Mouse (Mus musculus): ENCODE results near the gene Ggt5. TPM values are rescaled to one million over a fixed set of nuclear protein-coding genes. Genes with fewer than 3 reads are reported as not detected.
A peak's percentile ranks its signal among the peaks of the same experiment; 100 is the strongest.

The Ggt5 gene
- polyA plus RNA-seq, 1 experiment from 2014 or later = 2.5 TPM

- ATAC-seq (ENCODE audit: low read depth) = no peak
These were observed 16.0 kb upstream of the Ggt5 start for GRCm38 (mm10) chr10:75573181-75573580.

GRCm38 (mm10) chr10:75573965-75574364 is 15.2 kb upstream of the Ggt5 start:
- Histone ChIP-seq H3K36me3 (ENCODE audit: control insufficient read depth, insufficient read depth, low read length) (no peaks in the 10 kb centered on the region), H3K9me3 (ENCODE audit: control insufficient read depth, low read length) (no peaks in the 10 kb centered on the region), H3K27me3 (ENCODE audit: control insufficient read depth, insufficient read depth, low read depth, low read length) (no peaks in the 10 kb centered on the region), H3K4me1 (replicated peaks; ENCODE audit: control insufficient read depth, insufficient read depth, low read length) (no peaks in the 10 kb centered on the region), H3K9ac (ENCODE audit: low read length) (no peak overlapping the region), H3K4me2 (ENCODE audit: low read depth, low read length) (no peak overlapping the region), H3K27ac (ENCODE audit: low read length) (no peak overlapping the region), H3K4me3 (ENCODE audit: low read length) (no peak overlapping the region)
- no peak for ATAC-seq (ENCODE audit: low read depth)
- 82% methylated on average over 9 of the region's 9 CpGs for WGBS

More at GRCm38 (mm10) chr10:75573181-75573580, 16.0 kb upstream of the Ggt5 start:
- Histone ChIP-seq H3K9me3 (ENCODE audit: control insufficient read depth, low read length) (no peaks in the 10 kb centered on the region), H3K4me1 (replicated peaks; ENCODE audit: control insufficient read depth, insufficient read depth, low read length) (no peaks in the 10 kb centered on the region), H3K4me2 (ENCODE audit: low read depth, low read length) (no peak overlapping the region), H3K4me3 (ENCODE audit: low read length) (no peak overlapping the region), H3K36me3 (ENCODE audit: control insufficient read depth, insufficient read depth, low read length) (no peaks in the 10 kb centered on the region), H3K27me3 (ENCODE audit: control insufficient read depth, insufficient read depth, low read depth, low read length) (no peaks in the 10 kb centered on the region), H3K9ac (ENCODE audit: low read length) (no peak overlapping the region), H3K27ac (ENCODE audit: low read length) (no peak overlapping the region)
- 73% methylated on average over 10 of the region's 10 CpGs for WGBS

GRCm38 (mm10) chr10:75579129-75579528 is 10.0 kb upstream of the Ggt5 start:
- Histone ChIP-seq H3K4me2 (ENCODE audit: low read depth, low read length) (no peak overlapping the region), H3K9me3 (ENCODE audit: control insufficient read depth, low read length) (no peaks in the 10 kb centered on the region), H3K4me3 (ENCODE audit: low read length) (no peak overlapping the region), H3K9ac (ENCODE audit: low read length) (no peak overlapping the region), H3K36me3 (ENCODE audit: control insufficient read depth, insufficient read depth, low read length) (no peaks in the 10 kb centered on the region), H3K27me3 (ENCODE audit: control insufficient read depth, insufficient read depth, low read depth, low read length) (no peaks in the 10 kb centered on the region), H3K27ac (ENCODE audit: low read length) (no peak overlapping the region), H3K4me1 (replicated peaks; ENCODE audit: control insufficient read depth, insufficient read depth, low read length) (no peaks in the 10 kb centered on the region)
- 71% methylated on average over 6 of the region's 6 CpGs for WGBS
- ATAC-seq (ENCODE audit: low read depth) = no peak

- Histone ChIP-seq H3K4me3 (ENCODE audit: low read length) (no peak overlapping the region), H3K36me3 (ENCODE audit: control insufficient read depth, insufficient read depth, low read length) (no peaks in the 10 kb centered on the region), H3K4me2 (ENCODE audit: low read depth, low read length) (peak overlapping the region; percentile 30; the same call in 1 of the 2 replicates), H3K9ac (ENCODE audit: low read length) (no peak overlapping the region; the same call in 1 of the 2 replicates), H3K27me3 (ENCODE audit: control insufficient read depth, insufficient read depth, low read depth, low read length) (peaks cover 6% of the 10 kb centered on the region; the same call in 1 of the 2 replicates), H3K27ac (ENCODE audit: low read length) (no peak overlapping the region), H3K9me3 (ENCODE audit: control insufficient read depth, low read length) (no peaks in the 10 kb centered on the region), H3K4me1 (replicated peaks; ENCODE audit: control insufficient read depth, insufficient read depth, low read length) (peaks cover 17% of the 10 kb centered on the region)
- peak; percentile 71 for ATAC-seq (ENCODE audit: low read depth)
- 15% methylated on average over 20 of the region's 20 CpGs for WGBS
These were observed 3.1 kb upstream of the Ggt5 start for GRCm38 (mm10) chr10:75585876-75586552.

GRCm38 (mm10) chr10:75586553-75586879 is 2.6 kb upstream of the Ggt5 start:
- Histone ChIP-seq H3K27me3 (ENCODE audit: control insufficient read depth, insufficient read depth, low read depth, low read length) (peaks cover 6% of the 10 kb centered on the region; the same call in 1 of the 2 replicates), H3K4me1 (replicated peaks; ENCODE audit: control insufficient read depth, insufficient read depth, low read length) (peaks cover 22% of the 10 kb centered on the region), H3K9me3 (ENCODE audit: control insufficient read depth, low read length) (no peaks in the 10 kb centered on the region), H3K4me2 (ENCODE audit: low read depth, low read length) (no peak overlapping the region), H3K27ac (ENCODE audit: low read length) (no peak overlapping the region), H3K4me3 (ENCODE audit: low read length) (no peak overlapping the region), H3K9ac (ENCODE audit: low read length) (no peak overlapping the region; the same call in 1 of the 2 replicates), H3K36me3 (ENCODE audit: control insufficient read depth, insufficient read depth, low read length) (no peaks in the 10 kb centered on the region)
- ATAC-seq (ENCODE audit: low read depth) = no peak
- WGBS = 81% methylated on average over 1 of the region's 1 CpGs

GRCm38 (mm10) chr10:75587781-75588180 is 1.4 kb upstream of the Ggt5 start:
- no peak overlapping the region for H3K9ac ChIP-seq (ENCODE audit: low read length)
- no peak overlapping the region for H3K4me2 ChIP-seq (ENCODE audit: low read depth, low read length)
- WGBS = 70% methylated on average over 4 of the region's 4 CpGs
- no peaks in the 10 kb centered on the region for H3K9me3 ChIP-seq (ENCODE audit: control insufficient read depth, low read length)
- H3K27me3 ChIP-seq (ENCODE audit: control insufficient read depth, insufficient read depth, low read depth, low read length) = peaks cover 6% of the 10 kb centered on the region; the same call in 1 of the 2 replicates
- H3K4me1 ChIP-seq (replicated peaks; ENCODE audit: control insufficient read depth, insufficient read depth, low read length) = peaks cover 27% of the 10 kb centered on the region
- H3K36me3 ChIP-seq (ENCODE audit: control insufficient read depth, insufficient read depth, low read length) = no peaks in the 10 kb centered on the region
- no peak overlapping the region for H3K4me3 ChIP-seq (ENCODE audit: low read length)
- no peak overlapping the region for H3K27ac ChIP-seq (ENCODE audit: low read length)
- no peak for ATAC-seq (ENCODE audit: low read depth)

- no peaks in the 10 kb centered on the region for H3K36me3 ChIP-seq (ENCODE audit: control insufficient read depth, insufficient read depth, low read length)
- no peak overlapping the region for H3K4me3 ChIP-seq (ENCODE audit: low read length)
- H3K9me3 ChIP-seq (ENCODE audit: control insufficient read depth, low read length) = no peaks in the 10 kb centered on the region
- H3K9ac ChIP-seq (ENCODE audit: low read length) = no peak overlapping the region
- H3K27me3 ChIP-seq (ENCODE audit: control insufficient read depth, insufficient read depth, low read depth, low read length) = peaks cover 6% of the 10 kb centered on the region; the same call in 1 of the 2 replicates
- H3K4me2 ChIP-seq (ENCODE audit: low read depth, low read length) = no peak overlapping the region
- WGBS = 52% methylated on average over 5 of the region's 5 CpGs
- peaks cover 27% of the 10 kb centered on the region for H3K4me1 ChIP-seq (replicated peaks; ENCODE audit: control insufficient read depth, insufficient read depth, low read length)
- ATAC-seq (ENCODE audit: low read depth) = no peak
- no peak overlapping the region for H3K27ac ChIP-seq (ENCODE audit: low read length)
These were observed 804 bp upstream of the Ggt5 start for GRCm38 (mm10) chr10:75588336-75588735.

- Histone ChIP-seq H3K27me3 (ENCODE audit: control insufficient read depth, insufficient read depth, low read depth, low read length) (peaks cover 6% of the 10 kb centered on the region; the same call in 1 of the 2 replicates), H3K4me3 (ENCODE audit: low read length) (peak overlapping the region; percentile 3; the same call in 1 of the 2 replicates), H3K9me3 (ENCODE audit: control insufficient read depth, low read length) (no peaks in the 10 kb centered on the region), H3K4me1 (replicated peaks; ENCODE audit: control insufficient read depth, insufficient read depth, low read length) (peaks cover 27% of the 10 kb centered on the region), H3K36me3 (ENCODE audit: control insufficient read depth, insufficient read depth, low read length) (no peaks in the 10 kb centered on the region), H3K4me2 (ENCODE audit: low read depth, low read length) (peak overlapping the region; percentile 37), H3K27ac (ENCODE audit: low read length) (0 out of 2 replicates have a peak overlapping the region, but pooled peaks have one; percentile 42), H3K9ac (ENCODE audit: low read length) (peak overlapping the region; percentile 29)
- WGBS = 34% methylated on average over 16 of the region's 16 CpGs
- no peak for ATAC-seq (ENCODE audit: low read depth)
These were observed 511 bp downstream of the Ggt5 start for GRCm38 (mm10) chr10:75589651-75590050.

GRCm38 (mm10) chr10:75591211-75591894 is 2.2 kb downstream of the Ggt5 start:
- no peak overlapping the region for H3K9ac ChIP-seq (ENCODE audit: low read length)
- no peaks in the 10 kb centered on the region for H3K36me3 ChIP-seq (ENCODE audit: control insufficient read depth, insufficient read depth, low read length)
- H3K9me3 ChIP-seq (ENCODE audit: control insufficient read depth, low read length) = no peaks in the 10 kb centered on the region
- 62% methylated on average over 12 of the region's 12 CpGs for WGBS
- peak; percentile 20 for ATAC-seq (ENCODE audit: low read depth)
- no peaks in the 10 kb centered on the region for H3K27me3 ChIP-seq (ENCODE audit: control insufficient read depth, insufficient read depth, low read depth, low read length)
- peak overlapping the region; percentile 12; the same call in 1 of the 2 replicates for H3K4me2 ChIP-seq (ENCODE audit: low read depth, low read length)
- H3K4me3 ChIP-seq (ENCODE audit: low read length) = no peak overlapping the region
- H3K4me1 ChIP-seq (replicated peaks; ENCODE audit: control insufficient read depth, insufficient read depth, low read length) = peaks cover 28% of the 10 kb centered on the region
- peak overlapping the region; percentile 80 for H3K27ac ChIP-seq (ENCODE audit: low read length)

Data from lung, embryonic 16.5 days (tissue).